Mouse (Mus musculus): ENCODE results near the gene Adam22.
"Not testable (repeated sequence)": the region's sequence is repeated elsewhere in the genome, so short reads cannot be mapped to it uniquely, and the experiment has no call there.

Adam22 gene

GRCm38 (mm10) chr5:8053827-8054226, 314.1 kb downstream of the Adam22 start:
- no peak for DNase-seq

DNA sequence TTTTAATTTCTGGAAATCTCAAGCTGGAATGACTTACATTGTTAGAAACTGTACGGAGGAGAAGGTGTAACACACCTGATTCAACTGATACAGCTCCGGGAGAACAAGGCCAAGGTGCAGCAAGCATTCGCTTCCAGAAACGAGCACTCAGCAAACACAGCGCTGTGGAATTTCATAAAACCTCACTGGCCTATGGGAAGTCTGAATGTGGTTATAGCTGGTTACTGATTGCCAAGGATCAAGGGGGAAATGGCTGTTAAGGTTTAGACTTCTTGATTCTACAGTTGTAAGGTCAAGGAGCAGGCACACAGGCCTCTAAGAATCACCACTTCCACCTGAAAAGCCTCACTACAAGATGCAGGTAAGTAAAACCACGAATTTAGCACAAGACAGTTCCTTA, 322.1 kb downstream of the Adam22 start, which contains the start of gene Sri:
TSS of gene Sri (plus strand) at position 224 of the 400 bp plus-strand sequence.
- no peak for DNase-seq

GRCm38 (mm10) chr5:8034596-8034995, 333.4 kb downstream of the Adam22 start:
- not testable (repeated sequence) for DNase-seq
